Mouse (Mus musculus) megakaryocyte, embryonic 14.5 days (primary cell): ENCODE data around the gene Yeats2.

Experiments
- FLI1 ChIP-seq: IDR thresholded peaks from 2 replicates; pipeline ENCODE4 v1.6.1; 2012; ENCODE audit warnings: low read length, inconsistent platforms, mixed read lengths
- GATA1 ChIP-seq: IDR thresholded peaks from 3 replicates; pipeline ENCODE4 v1.6.1; 2012; ENCODE audit warnings: mixed read lengths, low read length, inconsistent platforms, borderline replicate concordance

- TF ChIP-seq GATA1 (no peak), FLI1 (no peak)
Measured at GRCm38 (mm10) chr16:20240468-20241414, 99.9 kb downstream of the Yeats2 start, which contains the start of gene Map6d1.
